Mouse (Mus musculus) regulatory T cell (primary cell): ENCODE data around the gene Lpcat3.

Experiments used
- in situ Hi-C: fragments of 300-600 bp; cut with MboI, MseI; formaldehyde crosslinking; loops from one replicate; pipeline ENCODE4 v1.15.1; 2025; ENCODE audit warnings: high pct_unique_total_duplicates

The Lpcat3 gene

DNA sequence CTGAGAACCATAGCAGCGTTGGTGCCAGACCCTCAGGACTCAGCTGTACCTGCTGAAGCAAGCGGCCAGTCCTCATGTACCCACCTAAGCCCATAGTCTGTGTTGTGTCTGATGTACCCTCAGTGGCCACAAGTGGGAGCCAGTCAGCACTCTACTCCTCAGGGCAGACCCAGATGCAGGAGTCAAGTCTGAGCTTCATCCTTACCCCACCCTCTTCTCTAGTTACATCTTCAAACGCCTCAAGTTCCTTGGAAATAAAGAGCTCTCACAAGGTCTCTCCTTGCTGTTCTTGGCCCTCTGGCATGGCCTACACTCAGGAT lies 39.9 kb downstream of the Lpcat3 start:
- in situ Hi-C loops: no loop called here

DNA sequence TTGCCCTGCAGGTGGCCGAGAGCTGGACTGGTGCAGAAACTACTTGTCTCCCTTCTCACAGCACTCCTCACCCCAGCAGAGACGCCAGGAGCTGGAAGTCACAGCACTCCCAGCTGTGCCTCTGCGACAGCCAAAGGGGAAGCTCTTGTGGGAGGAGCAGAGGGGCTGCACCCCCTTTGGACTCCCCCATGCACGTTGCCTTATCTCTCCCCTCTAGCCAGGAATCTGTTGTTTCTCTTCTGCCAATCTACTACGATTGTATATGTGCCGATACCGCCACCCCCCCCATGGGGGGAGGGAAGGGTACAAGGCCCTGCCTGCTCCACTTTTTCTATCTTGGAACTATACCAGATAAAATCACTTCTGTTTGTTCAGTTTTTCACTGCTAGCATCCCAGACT lies 41.0 kb downstream of the Lpcat3 start:
- in situ Hi-C loops: no loop called here

DNA sequence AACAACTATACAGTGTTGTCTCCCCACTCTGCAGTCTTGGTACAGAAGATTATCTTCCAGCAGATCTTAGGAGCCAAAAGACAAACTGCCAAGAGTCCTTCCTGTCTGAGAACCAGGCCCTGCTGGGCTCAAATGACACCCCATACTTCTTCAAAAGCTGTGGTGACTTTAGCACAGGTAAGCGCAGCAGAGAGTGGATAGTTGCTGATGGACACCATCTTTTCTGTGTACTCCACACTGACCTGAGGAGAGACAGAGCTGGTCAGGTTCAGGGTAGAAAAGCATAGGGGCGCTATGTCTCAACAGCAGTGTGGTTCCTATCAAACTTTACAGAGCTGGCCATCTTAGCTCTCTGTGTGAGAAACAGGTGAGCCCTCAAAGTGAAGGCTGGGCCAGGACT lies 41.6 kb downstream of the Lpcat3 start:
- in situ Hi-C loops: no loop called here

DNA sequence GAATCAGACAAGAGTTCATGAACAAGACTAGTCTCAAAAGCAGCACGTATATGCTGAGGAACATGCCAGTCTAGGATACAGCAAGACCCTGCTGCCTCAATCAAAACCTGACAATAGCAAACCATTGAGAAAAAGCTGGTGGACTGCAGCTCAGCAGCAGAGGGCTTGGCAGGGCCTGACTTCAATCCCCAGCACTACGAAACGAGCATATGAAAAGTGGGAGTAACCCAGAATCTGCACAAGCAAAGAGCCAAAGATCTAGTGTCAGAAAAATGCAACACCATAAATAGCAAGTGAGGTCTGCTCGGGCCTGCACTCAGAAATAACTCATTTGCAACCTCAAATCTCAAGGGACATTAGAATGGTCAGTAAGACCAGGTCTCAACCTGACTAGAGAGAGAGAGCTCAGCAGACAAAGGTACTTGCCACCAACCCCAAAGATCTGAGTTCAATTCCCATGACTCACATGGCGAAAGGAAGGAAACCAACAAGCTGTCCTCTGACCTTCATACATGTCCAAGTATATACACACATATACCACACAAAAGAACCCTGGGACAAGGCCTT lies 43.3 kb downstream of the Lpcat3 start:
- in situ Hi-C loops: no loop called here

- in situ Hi-C loops: no loop called here
These were observed 45.6 kb downstream of the Lpcat3 start for GRCm38 (mm10) chr6:124708289-124708889.

DNA sequence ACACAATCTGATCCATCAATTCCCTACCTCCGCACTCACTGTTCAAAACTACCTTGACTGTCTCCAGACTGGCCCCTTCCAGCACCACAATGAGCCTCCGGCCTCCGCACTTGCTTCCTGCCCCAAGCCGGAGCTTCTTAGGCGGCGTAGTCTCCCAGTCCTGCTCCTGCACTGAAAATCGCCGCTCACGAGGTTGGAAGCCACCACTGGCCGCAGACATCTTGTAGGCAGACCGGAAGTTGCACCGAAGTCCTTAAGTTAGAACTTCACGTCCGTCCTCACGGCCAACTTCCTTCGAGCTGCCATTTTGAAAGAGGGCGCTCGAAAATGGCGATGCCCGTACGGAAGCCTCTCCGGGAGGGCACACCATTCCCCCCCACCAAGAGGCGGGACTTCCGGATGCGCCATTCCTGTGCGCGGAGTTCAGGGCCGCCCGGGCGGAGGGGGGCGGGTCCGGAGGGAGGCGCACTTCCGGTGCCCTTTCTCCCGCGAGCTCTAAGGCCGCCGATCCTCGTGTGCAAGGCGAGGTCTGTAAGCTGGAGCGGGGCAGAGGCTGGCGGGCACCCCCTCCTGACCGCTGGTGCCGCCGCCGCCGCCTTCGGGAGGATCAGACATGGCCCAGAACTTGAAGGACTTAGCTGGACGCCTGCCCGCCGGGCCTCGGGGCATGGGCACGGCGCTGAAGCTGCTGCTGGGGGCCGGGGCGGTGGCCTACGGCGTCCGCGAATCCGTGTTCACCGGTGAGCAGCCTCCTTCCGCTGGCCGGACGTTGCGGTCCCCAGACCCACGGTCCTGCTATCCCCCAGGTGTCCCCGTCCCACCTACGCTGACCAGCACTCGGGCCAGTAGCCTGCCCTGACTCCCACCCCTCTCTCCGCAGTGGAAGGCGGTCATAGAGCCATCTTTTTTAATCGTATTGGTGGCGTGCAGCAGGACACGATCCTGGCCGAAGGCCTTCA lies 49.3 kb downstream of the Lpcat3 start, which contains the start of the genes Emg1 and Phb2:
Gene Emg1, minus strand, starts transcription at position 355 of the 959 bp plus-strand sequence.
Gene Phb2, plus strand, starts transcription at position 513 of the 959 bp plus-strand sequence.
- in situ Hi-C loops: loop anchor here (5.0 kb wide), 1 partner anchor 95 kb away; the partner anchor contains the start of gene Spsb2

DNA sequence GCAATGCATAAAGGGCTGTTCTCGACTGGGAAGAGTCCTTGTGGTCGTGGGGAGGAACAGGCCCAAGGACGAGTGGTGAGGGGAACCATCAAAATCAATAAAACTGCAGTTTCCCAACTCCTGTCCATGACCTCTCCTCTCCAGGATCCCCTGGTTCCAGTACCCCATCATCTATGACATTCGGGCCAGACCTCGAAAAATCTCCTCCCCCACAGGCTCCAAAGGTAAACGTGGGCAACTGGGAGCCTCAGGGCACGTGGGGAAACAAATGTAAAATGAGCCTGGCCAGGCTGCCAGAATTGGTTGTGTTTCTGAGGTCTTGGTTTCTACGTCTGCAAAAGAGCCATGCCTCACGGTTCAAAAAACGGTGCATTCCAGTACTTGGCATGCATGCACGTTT lies 50.1 kb downstream of the Lpcat3 start:
- in situ Hi-C loops: loop anchor here (5.0 kb wide), 1 partner anchor 94 kb away; the partner anchor contains the start of gene Spsb2

GRCm38 (mm10) chr6:124716864-124717490 lies 54.1 kb downstream of the Lpcat3 start:
- in situ Hi-C loops: no loop called here

- in situ Hi-C loops: no loop called here
These were observed 55.1 kb downstream of the Lpcat3 start for GRCm38 (mm10) chr6:124717968-124718367.

DNA sequence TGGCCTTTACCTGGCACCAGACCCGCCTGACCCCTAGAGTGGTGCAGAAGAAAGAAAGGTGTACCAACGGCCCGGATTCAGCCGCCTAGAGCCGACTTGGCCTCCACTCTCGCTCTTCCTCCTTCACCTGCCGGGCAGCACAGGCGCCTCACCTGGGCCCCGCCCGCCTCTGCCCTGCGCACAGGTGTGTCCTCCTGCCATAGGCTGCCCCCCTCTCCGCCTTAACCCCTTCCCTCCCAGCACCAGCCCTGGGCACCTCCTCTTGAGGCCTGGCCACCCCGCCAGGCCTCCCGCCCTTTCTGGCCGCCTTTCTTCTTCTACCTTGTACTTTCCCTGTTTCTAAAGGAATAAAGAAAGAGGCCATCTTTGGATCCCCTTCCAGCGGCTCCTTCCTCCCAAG lies 55.9 kb downstream of the Lpcat3 start:
- in situ Hi-C loops: no loop called here

GRCm38 (mm10) chr6:124719354-124719978 lies 56.6 kb downstream of the Lpcat3 start:
- in situ Hi-C loops: no loop called here

GRCm38 (mm10) chr6:124720904-124721303 lies 58.1 kb downstream of the Lpcat3 start:
- in situ Hi-C loops: no loop called here

DNA sequence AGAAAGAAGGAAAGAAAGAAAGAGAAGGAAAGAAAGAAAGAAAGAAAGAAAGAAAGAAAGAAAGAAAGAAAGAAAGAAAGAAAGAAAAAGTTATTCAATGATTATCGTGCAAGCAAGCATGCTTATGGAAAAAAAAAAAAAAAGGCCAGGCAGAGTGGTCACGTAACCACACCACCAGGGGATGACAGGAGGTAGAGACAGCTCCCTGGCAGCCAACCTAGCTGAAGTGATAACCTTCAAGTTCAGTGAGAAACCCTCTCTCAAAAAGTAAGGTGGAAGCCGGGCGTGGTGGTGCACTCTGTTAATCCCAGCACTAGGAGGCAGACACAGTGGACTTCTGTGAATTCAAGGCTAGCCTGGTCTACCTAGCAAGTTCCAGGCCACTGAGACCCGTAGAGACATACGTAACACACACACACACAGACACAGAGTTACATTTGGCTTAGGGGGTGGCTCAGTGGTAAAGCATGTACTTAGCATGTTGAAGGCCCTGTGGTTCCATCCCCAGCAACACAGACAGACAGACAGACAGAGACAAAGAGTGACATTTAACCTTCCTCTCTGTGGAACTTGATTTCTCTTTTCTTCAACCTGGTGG lies 60.1 kb downstream of the Lpcat3 start:
- in situ Hi-C loops: no loop called here

DNA sequence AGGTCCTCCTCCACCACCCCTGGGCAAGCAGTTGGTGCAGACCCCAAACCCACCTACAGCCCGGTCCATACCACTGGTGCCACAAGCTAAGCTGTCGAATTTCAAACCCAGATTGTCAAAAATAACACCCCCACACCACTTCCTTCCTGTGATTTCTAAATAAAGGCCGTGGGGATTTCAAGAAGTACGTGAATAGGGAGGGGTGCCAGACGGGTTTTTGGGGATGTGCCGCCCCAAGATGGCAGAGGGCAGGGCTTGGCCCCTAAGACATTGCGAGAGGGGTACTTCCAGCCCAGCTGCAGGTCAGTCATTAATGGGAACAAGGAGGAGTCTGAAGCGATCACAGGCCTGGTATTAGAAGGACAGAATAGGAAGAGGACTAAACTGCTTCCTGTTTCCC lies 60.7 kb downstream of the Lpcat3 start:
- in situ Hi-C loops: no loop called here

DNA sequence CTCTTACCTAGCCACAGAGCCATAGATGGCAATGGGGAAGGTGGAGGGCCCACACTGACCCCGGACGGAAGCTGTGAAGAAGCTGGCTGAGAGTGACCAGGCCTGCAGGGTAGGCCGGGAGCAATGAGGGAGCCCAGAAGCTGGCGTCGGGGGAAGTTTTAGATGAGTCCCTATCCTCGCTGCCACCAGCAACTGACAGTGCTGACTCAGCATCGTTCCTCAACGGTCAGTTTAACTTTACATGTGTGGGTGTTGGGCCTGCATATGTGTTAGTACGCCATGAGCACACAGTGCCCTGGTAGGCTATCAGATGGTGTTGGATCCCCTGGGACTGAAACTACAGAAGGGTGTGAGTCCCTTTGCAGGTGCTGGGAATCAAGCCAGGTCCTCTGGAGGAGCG lies 61.6 kb downstream of the Lpcat3 start:
- in situ Hi-C loops: no loop called here

DNA sequence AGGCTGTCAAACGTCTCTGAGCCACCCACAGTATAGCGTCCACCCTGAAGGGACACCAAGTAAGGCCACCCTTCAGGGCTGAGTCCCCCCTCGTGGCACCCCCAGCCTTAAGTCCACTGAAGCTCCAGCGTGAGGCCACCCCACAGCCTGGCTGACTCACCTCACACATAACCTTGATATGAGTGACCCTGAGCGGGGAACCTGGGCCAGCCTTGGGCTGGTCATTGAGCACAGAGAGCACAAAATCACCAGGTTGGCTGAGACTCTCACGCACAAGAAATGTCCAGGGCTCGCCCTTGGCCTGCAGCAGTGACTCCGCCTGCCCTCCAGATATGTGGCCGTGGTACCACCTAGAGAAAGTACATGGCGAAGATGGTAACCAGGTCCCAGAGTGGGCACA lies 65.8 kb downstream of the Lpcat3 start:
- in situ Hi-C loops: no loop called here

DNA sequence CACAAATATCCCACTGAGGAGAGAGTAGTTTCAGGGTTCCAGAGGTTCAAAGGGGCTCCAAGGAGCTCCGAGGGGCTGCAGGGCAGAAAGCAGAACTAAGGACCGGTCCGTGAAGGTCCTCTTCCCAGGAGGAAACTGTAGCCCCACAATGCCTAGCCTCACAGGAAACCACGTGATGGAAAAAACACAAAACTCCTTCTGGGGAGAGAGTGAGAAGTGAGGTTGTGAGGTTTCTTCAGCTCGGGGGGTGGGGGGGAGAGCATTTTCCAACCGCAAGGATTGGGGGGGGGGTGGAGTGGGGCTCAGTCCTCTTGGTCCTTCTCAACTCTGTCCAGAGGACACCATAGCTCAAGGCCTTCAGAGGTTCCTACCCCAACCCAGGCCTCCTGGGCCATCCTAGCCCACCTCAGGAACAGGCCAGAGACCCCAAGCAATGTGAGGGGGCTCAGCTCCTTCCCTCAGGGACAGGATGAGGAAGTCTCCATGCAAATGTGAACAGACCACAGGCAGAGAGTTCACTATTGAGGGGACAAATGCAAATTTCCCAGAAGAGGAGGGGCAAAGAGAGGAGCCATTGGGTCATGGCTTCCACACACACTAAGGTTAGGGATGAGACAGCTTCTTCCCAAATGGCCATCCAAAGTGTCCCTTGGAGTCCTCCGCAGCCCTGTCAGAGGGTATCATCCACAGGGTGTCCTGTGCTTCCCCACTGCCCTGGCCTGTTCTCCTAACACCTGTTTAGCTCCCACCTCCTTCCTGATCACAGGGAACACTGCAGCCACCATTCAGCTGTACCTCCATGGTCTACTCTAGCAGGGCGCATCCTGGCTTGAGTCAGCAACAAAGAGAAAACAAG lies 67.3 kb downstream of the Lpcat3 start:
- in situ Hi-C loops: loop anchor here (10.0 kb wide), 1 partner anchor 1905 kb away; no protein-coding TSS in a partner anchor

GRCm38 (mm10) chr6:124731038-124731437 lies 68.2 kb downstream of the Lpcat3 start:
- in situ Hi-C loops: loop anchor here (10.0 kb wide), 1 partner anchor 1906 kb away; no protein-coding TSS in a partner anchor

DNA sequence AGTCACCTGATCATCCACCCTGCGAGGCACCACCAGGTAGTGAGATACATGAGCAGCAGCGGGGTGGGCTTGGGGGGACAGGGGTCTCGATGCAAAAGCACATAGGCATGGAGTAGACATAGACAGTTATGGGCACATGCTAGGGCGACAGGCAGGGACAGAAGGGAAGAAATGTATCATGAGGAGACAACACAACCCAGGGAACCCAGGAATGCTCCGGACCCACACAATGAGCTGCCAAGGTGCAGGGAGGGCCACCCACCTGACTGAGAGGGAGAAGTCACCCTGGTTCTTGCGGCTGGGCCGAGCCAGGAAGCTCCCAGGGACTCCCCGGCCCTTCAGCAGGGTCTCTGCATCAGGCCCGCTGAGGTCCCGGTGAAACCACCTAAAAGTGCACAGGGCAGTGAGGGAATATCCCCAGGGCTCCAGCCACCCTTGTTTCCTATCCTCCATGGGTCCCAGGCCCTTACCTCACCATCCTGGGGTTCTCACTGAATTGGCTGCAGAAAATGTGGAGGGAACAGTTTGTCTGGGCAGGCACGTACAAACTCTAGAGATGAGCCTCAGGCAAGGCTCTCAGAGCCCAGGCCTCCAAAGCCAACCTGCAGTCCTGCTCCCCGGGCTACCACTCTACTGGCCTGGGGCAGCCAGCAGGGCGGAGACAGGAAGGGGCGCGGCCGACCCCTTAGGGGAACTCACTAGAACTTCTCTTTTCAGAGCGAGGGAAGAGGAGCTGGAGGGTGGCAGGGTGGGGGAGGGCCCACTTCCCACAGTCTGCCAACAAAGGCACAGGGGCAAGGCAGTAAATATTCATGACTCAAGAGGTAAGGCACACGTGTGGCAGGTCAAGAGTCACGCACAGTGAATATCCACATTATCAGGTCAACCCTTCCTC lies 69.9 kb downstream of the Lpcat3 start:
- in situ Hi-C loops: loop anchor here (10.0 kb wide), 1 partner anchor 1908 kb away; no protein-coding TSS in a partner anchor
